Mouse (Mus musculus) c-Kit-positive CD71-positive TER-119-negative erythroid progenitor cells, embryonic 14.5 days (primary cell): ENCODE measurements around the gene Tat.

Source experiments
- DNase-seq: peaks from one replicate; pipeline ENCODE4 v3.0.0-alpha.2; 2013; ENCODE audit warnings: low read depth

Tat gene

GRCm38 (mm10) chr8:110039659-110040058, 49.4 kb downstream of the Tat start, which contains the start of gene Chst4:
TSS of gene Chst4 (minus strand) at chr8:110039740.
- no peak for DNase-seq

- no peak for DNase-seq
Observed at GRCm38 (mm10) chr8:110040509-110040908, 50.3 kb downstream of the Tat start.
